Mouse (Mus musculus) lung, postnatal 36 days (tissue): ENCODE measurements around the gene Olfr713.

Source experiments
- DNase-seq: peaks from one replicate; pipeline ENCODE4 v3.0.0; 2022; ENCODE audit warnings: mixed read lengths

Gene Olfr713

GRCm38 (mm10) chr7:107030874-107031273, at the start of gene Olfr713:
Gene Olfr713 (plus strand): TSS chr7:107031174.
- no peak for DNase-seq

- no peak for DNase-seq
Observed at GRCm38 (mm10) chr7:106985236-106985635, 45.7 kb upstream of the Olfr713 start.

GRCm38 (mm10) chr7:107000798-107001197, 30.2 kb upstream of the Olfr713 start:
- DNase-seq, result peak; percentile 21

GRCm38 (mm10) chr7:107004169-107004568, 26.8 kb upstream of the Olfr713 start:
- no peak for DNase-seq

GRCm38 (mm10) chr7:107005972-107006371, 25.0 kb upstream of the Olfr713 start, which contains the start of gene Olfr2:
Gene Olfr2 (minus strand): TSS chr7:107006072.
- no peak for DNase-seq

GRCm38 (mm10) chr7:107039934-107040563, 9.1 kb downstream of the Olfr713 start:
- DNase-seq, result no peak

GRCm38 (mm10) chr7:107043136-107043535, 12.2 kb downstream of the Olfr713 start:
- no peak for DNase-seq

- DNase-seq, result peak; percentile 7
Observed at GRCm38 (mm10) chr7:107044407-107044806, 13.4 kb downstream of the Olfr713 start.

- DNase-seq, result peak; percentile 66
Observed at GRCm38 (mm10) chr7:107045833-107046232, 14.9 kb downstream of the Olfr713 start.

GRCm38 (mm10) chr7:107047578-107047977, 16.6 kb downstream of the Olfr713 start:
- DNase-seq, result no peak

GRCm38 (mm10) chr7:107070681-107071080, 39.7 kb downstream of the Olfr713 start, which contains the start of gene Olfr714:
Gene Olfr714 (plus strand): TSS chr7:107070981.
- no peak for DNase-seq
